Mouse (Mus musculus) megakaryocyte, embryonic 14.5 days (primary cell): Measurements from ENCODE around the gene Grik1. TPM values are rescaled to one million over a fixed set of nuclear protein-coding genes. Genes with fewer than 3 reads are reported as not detected.

Experiments used
- H3K27me3 ChIP-seq: replicated peaks from 2 replicates; pipeline ENCODE3; 2012; ENCODE audit warnings: inconsistent platforms
- H3K36me3 ChIP-seq: replicated peaks from 2 replicates; pipeline ENCODE3; 2012; ENCODE audit warnings: low read length, inconsistent platforms, mixed read lengths
- H3K4me1 ChIP-seq: 2 replicates; pipeline ENCODE4 v1.6.1; 2012; ENCODE audit warnings: inconsistent platforms
- H3K4me3 ChIP-seq: replicated peaks from 2 replicates; pipeline ENCODE3; 2012; ENCODE audit warnings: moderate library complexity, mild to moderate bottlenecking, inconsistent platforms
- H3K9me3 ChIP-seq: 2 replicates; pipeline ENCODE4 v1.6.1; 2012; ENCODE audit warnings: inconsistent platforms
- FLI1 ChIP-seq: IDR thresholded peaks from 2 replicates; pipeline ENCODE4 v1.6.1; 2012; ENCODE audit warnings: low read length, inconsistent platforms, mixed read lengths
- GATA1 ChIP-seq: IDR thresholded peaks from 3 replicates; pipeline ENCODE4 v1.6.1; 2012; ENCODE audit warnings: mixed read lengths, low read length, inconsistent platforms, borderline replicate concordance
- polyA plus RNA-seq: library from polyadenylated mRNA; stranded (reverse); fragments of >175 nt; gene quantifications from 2 replicates; pipeline ENCODE4 v1.2.3, GENCODE M21; 2012; ENCODE audit warnings: low replicate concordance; ENCODE audit not compliant: insufficient read depth

Grik1 gene
- polyA plus RNA-seq, 1 experiment: not detected

GRCm38 (mm10) chr16:88174083-88174721 is 115.9 kb downstream of the Grik1 start:
- TF ChIP-seq FLI1 (no peak), GATA1 (no peak)
- H3K27me3 ChIP-seq: no peaks in the 10 kb centered on the region

GRCm38 (mm10) chr16:88166547-88166946 is 123.5 kb downstream of the Grik1 start:
- Histone ChIP-seq H3K4me1 (no peaks in the 10 kb centered on the region), H3K9me3 (no peaks in the 10 kb centered on the region), H3K27me3 (no peaks in the 10 kb centered on the region), H3K4me3 (no peak overlapping the region), H3K36me3 (no peaks in the 10 kb centered on the region)
- TF ChIP-seq GATA1 (no peak), FLI1 (no peak)

More at GRCm38 (mm10) chr16:88174083-88174721, 115.9 kb downstream of the Grik1 start:
- Histone ChIP-seq H3K36me3 (no peaks in the 10 kb centered on the region), H3K4me1 (no peaks in the 10 kb centered on the region), H3K9me3 (no peaks in the 10 kb centered on the region), H3K4me3 (no peak overlapping the region)

- no peak for TF ChIP-seq FLI1
- H3K36me3 ChIP-seq: no peaks in the 10 kb centered on the region
- no peak overlapping the region for H3K4me3 ChIP-seq
- peaks cover 11% of the 10 kb centered on the region; the same call in 1 of the 2 replicates for H3K9me3 ChIP-seq
- no peaks in the 10 kb centered on the region for H3K27me3 ChIP-seq
- H3K4me1 ChIP-seq: no peaks in the 10 kb centered on the region
Measured at GRCm38 (mm10) chr16:88142574-88142973, 147.5 kb downstream of the Grik1 start.

- Histone ChIP-seq H3K4me3 (peak overlapping the region; percentile 38), H3K4me1 (no peaks in the 10 kb centered on the region), H3K9me3 (peaks cover 12% of the 10 kb centered on the region; the same call in 1 of the 2 replicates), H3K36me3 (no peaks in the 10 kb centered on the region), H3K27me3 (no peaks in the 10 kb centered on the region)
- TF ChIP-seq FLI1: no peak
Measured at GRCm38 (mm10) chr16:88142136-88142535, 147.9 kb downstream of the Grik1 start.

GRCm38 (mm10) chr16:88141594-88141993 is 148.5 kb downstream of the Grik1 start:
- no peaks in the 10 kb centered on the region for H3K27me3 ChIP-seq
- TF ChIP-seq FLI1 (no peak), GATA1 (no peak)
- no peaks in the 10 kb centered on the region for H3K36me3 ChIP-seq
- no peaks in the 10 kb centered on the region for H3K4me1 ChIP-seq
- H3K9me3 ChIP-seq: peaks cover 15% of the 10 kb centered on the region; the same call in 1 of the 2 replicates
- H3K4me3 ChIP-seq: no peak overlapping the region

GRCm38 (mm10) chr16:88138913-88139312 is 151.2 kb downstream of the Grik1 start:
- no peak for TF ChIP-seq FLI1
- TF ChIP-seq GATA1: no peak
- no peaks in the 10 kb centered on the region for H3K36me3 ChIP-seq
- peaks cover 21% of the 10 kb centered on the region for H3K9me3 ChIP-seq
- no peaks in the 10 kb centered on the region for H3K4me1 ChIP-seq
- no peak overlapping the region for H3K4me3 ChIP-seq
- H3K27me3 ChIP-seq: no peaks in the 10 kb centered on the region

GRCm38 (mm10) chr16:88132919-88133318 is 157.1 kb downstream of the Grik1 start:
- Histone ChIP-seq H3K9me3 (peaks cover 24% of the 10 kb centered on the region), H3K4me3 (no peak overlapping the region), H3K4me1 (no peaks in the 10 kb centered on the region), H3K27me3 (no peaks in the 10 kb centered on the region), H3K36me3 (no peaks in the 10 kb centered on the region)
- TF ChIP-seq GATA1 (no peak), FLI1 (no peak)

GRCm38 (mm10) chr16:88131103-88131502 is 159.0 kb downstream of the Grik1 start:
- no peaks in the 10 kb centered on the region for H3K36me3 ChIP-seq
- TF ChIP-seq GATA1: no peak
- no peak for TF ChIP-seq FLI1
- peaks cover 20% of the 10 kb centered on the region for H3K9me3 ChIP-seq
- no peak overlapping the region for H3K4me3 ChIP-seq
- no peaks in the 10 kb centered on the region for H3K4me1 ChIP-seq
- no peaks in the 10 kb centered on the region for H3K27me3 ChIP-seq

GRCm38 (mm10) chr16:88125098-88125497 is 165.0 kb downstream of the Grik1 start:
- no peaks in the 10 kb centered on the region for H3K4me1 ChIP-seq
- 0 out of 2 replicates have a peak, but pooled peaks cover 13% of the 10 kb centered on the region for H3K9me3 ChIP-seq
- no peak for TF ChIP-seq FLI1
- no peak for TF ChIP-seq GATA1
- no peaks in the 10 kb centered on the region for H3K27me3 ChIP-seq
- H3K4me3 ChIP-seq: no peak overlapping the region
- H3K36me3 ChIP-seq: no peaks in the 10 kb centered on the region

- H3K9me3 ChIP-seq: peaks cover 22% of the 10 kb centered on the region
- no peaks in the 10 kb centered on the region for H3K4me1 ChIP-seq
- TF ChIP-seq FLI1 (no peak), GATA1 (no peak)
- no peak overlapping the region for H3K4me3 ChIP-seq
- H3K27me3 ChIP-seq: no peaks in the 10 kb centered on the region
- H3K36me3 ChIP-seq: no peaks in the 10 kb centered on the region
Measured at GRCm38 (mm10) chr16:88112551-88113138, 177.4 kb downstream of the Grik1 start.

GRCm38 (mm10) chr16:88111459-88111858 is 178.6 kb downstream of the Grik1 start:
- no peak for TF ChIP-seq GATA1
- Histone ChIP-seq H3K27me3 (no peaks in the 10 kb centered on the region), H3K4me3 (no peak overlapping the region), H3K36me3 (no peaks in the 10 kb centered on the region), H3K4me1 (no peaks in the 10 kb centered on the region), H3K9me3 (peaks cover 22% of the 10 kb centered on the region)
